ENCODE assay signal across 7 mouse cellular contexts in the genomic region with DNA sequence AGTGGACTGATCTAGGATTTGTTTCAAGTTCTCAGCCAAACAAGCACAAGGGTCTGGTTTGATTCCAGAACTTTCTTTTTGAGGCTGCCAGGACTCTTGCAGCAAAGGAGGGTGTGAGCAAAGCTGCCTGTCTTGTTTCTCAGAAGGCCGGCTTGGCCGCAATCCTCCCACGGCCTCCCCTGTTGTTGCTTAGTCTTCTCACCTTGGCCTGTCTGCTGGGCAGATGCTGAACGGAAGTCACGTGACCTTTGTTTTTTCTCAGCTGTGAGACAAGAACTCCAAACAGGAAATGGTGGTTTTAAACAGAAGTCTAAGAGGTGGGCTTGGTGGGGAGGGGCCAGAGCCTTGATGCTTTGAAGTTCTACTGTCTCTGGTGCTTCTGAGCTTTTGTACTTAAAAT.
DNase-seq lines count a peak whose midpoint lies in the region; ATAC-seq lines count a peak whose summit lies in the region.

No protein-coding gene starts in this region.

- peak; percentile 61 for ATAC-seq in megakaryocyte progenitor cell, adult 5-6 weeks (replicated peaks; ENCODE audit: poor library complexity)

- DNase-seq in A20 (ENCODE audit: low read depth, low spot score): peak; percentile 79
- peak; percentile 94 for DNase-seq in CD4-positive, CD25-positive, alpha-beta regulatory T cell, adult 2 months (ENCODE audit: low read depth, low spot score)
- DNase-seq in embryo, embryonic 11 days: peak; percentile 55
- DNase-seq in kidney, adult 9 months: peak; percentile 58
- DNase-seq in thymus, postnatal 36 days: peak; percentile 82 to 88
- DNase-seq in gastrocnemius, adult 18-20 months (ENCODE audit: low spot score): no peak
